Mouse (Mus musculus) hindbrain, embryonic 12.5 days (tissue): ENCODE data around the gene Focad. TPM values are rescaled to one million over a fixed set of nuclear protein-coding genes. Genes with fewer than 3 reads are reported as not detected.

Experiments used
- ATAC-seq: fragments of 200-750 bp; cut with Nextera tagmentation; 2 replicates; pipeline ENCODE4 v1.8.0; 2017; ENCODE audit warnings: moderate TSS enrichment; ENCODE audit not compliant: low FRiP score
- H3K27ac ChIP-seq: fragments of 300-500 bp; sonication (generic); 2 replicates; pipeline ENCODE4 v1.5.1; 2016; ENCODE audit warnings: mild to moderate bottlenecking
- H3K27me3 ChIP-seq: fragments of 300-500 bp; sonication (generic); 2 replicates; pipeline ENCODE4 v1.6.1; 2016; ENCODE audit warnings: mild to moderate bottlenecking
- H3K36me3 ChIP-seq: fragments of 300-500 bp; sonication (generic); 2 replicates; pipeline ENCODE4 v1.6.1; 2016; ENCODE audit warnings: mild to moderate bottlenecking
- H3K4me1 ChIP-seq: fragments of 300-500 bp; sonication (generic); 2 replicates; pipeline ENCODE4 v1.6.1; 2016
- H3K4me2 ChIP-seq: fragments of 300-500 bp; sonication (generic); replicated peaks from 2 replicates; pipeline ENCODE4 v1.6.1; 2016; ENCODE audit warnings: mild to moderate bottlenecking
- H3K4me3 ChIP-seq: fragments of 300-500 bp; sonication (generic); 2 replicates; pipeline ENCODE4 v1.5.1; 2016; ENCODE audit warnings: mild to moderate bottlenecking
- H3K9ac ChIP-seq: fragments of 300-500 bp; sonication (generic); 2 replicates; pipeline ENCODE4 v1.6.1; 2016; ENCODE audit warnings: mild to moderate bottlenecking, moderate library complexity
- H3K9me3 ChIP-seq: fragments of 300-500 bp; sonication (generic); replicated peaks from 2 replicates; pipeline ENCODE4 v1.6.1; 2016; ENCODE audit warnings: mild to moderate bottlenecking
- WGBS: fragments of 180-500 bp; shearing (Covaris S2); methylation state at CpG from one replicate; pipeline ENCODE4 v1.1.7; 2016; 5-methylcytosine and 5-hydroxymethylcytosine counted together
- polyA plus RNA-seq: library from polyadenylated mRNA; unstranded; fragments of >200 nt; fragmentation: Nextera tagmentation; extraction: Ambion mirVana; gene quantifications from 2 replicates; pipeline ENCODE4 v1.2.1, GENCODE M21; 2016

Focad gene
- polyA plus RNA-seq, 1 experiment from 2014 or later: 13.7 TPM

DNA sequence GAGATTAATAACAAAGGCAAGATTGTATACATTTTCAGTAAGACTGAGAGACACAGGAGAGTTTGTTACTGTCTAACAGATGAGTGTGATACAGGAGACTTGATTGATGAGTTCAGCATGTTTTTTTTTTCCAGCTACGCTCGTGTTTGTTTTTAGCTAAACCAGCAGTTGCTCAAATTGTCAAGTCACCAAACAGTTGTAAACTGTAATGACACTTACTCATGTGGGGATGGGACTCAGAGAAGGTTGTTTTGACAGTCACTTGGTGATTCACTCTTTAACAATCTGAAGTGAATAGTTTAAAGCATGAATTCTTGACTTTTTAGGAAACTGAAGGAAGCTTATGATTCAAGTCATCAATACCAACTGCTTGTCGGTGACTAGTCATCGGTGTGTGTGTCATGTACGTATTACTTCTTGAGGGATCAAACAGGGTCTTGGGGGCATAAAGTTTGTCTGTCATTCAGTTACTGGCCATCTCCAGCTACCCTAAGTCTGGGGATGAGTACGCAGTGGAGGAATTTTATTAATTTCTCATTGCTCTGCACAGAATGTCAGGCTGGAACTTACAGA lies 342.2 kb downstream of the Focad start:
- H3K9ac ChIP-seq: no peak overlapping the region
- no peak overlapping the region for H3K4me2 ChIP-seq
- 83% methylated on average over 6 of the region's 6 CpGs for WGBS
- H3K4me3 ChIP-seq: no peak overlapping the region
- H3K4me1 ChIP-seq: peaks cover 9% of the 10 kb centered on the region
- no peaks in the 10 kb centered on the region for H3K27me3 ChIP-seq
- H3K36me3 ChIP-seq: no peaks in the 10 kb centered on the region
- no peak for ATAC-seq
- H3K27ac ChIP-seq: no peak overlapping the region
- H3K9me3 ChIP-seq: no peaks in the 10 kb centered on the region

DNA sequence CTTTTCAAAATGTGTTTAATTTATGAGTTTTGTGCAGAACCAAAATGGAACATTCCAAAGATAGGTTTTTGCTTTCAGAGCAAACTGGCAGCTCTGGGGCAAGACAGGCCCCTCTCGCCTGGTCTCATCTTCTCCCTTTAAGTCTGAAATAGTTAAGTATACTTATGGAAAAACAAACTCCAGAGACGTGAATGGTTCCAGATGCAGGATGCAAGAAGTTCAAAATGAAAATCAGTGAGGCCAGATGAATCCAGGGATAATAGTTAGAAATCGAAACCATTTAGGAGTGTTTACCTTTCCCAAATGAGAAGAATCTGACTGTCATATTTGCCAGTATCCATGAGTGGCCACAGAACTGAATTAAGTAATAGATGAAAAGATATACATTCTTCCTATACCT lies 342.7 kb downstream of the Focad start:
- Histone ChIP-seq H3K27me3 (no peaks in the 10 kb centered on the region), H3K9me3 (no peaks in the 10 kb centered on the region), H3K36me3 (no peaks in the 10 kb centered on the region), H3K27ac (no peak overlapping the region), H3K4me1 (peaks cover 9% of the 10 kb centered on the region), H3K4me3 (no peak overlapping the region), H3K9ac (no peak overlapping the region), H3K4me2 (no peak overlapping the region)
- WGBS: 86% methylated on average over 3 of the region's 3 CpGs
- no peak for ATAC-seq

DNA sequence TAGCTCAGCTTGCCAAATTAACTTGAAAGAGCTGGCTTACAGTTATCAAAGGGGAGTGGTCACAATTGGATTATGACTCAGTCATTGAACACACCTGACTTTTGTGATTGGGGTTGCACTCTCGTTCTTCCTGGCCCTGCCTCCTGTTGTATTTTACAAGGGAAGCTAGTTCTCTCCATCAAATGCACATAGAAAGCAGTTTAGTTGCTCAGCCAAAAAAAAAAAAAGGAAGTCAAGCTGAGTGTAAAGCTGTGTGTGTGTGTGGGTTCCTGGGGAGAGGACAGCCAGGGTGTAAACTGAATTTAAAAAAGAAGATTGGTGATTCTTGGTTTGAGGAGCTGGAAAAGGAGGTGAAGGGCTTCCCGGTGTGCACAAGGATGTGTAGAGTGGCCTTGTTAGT lies 343.5 kb downstream of the Focad start:
- H3K9me3 ChIP-seq: no peaks in the 10 kb centered on the region
- no peak for ATAC-seq
- H3K4me1 ChIP-seq: peaks cover 9% of the 10 kb centered on the region
- H3K27ac ChIP-seq: no peak overlapping the region
- H3K36me3 ChIP-seq: no peaks in the 10 kb centered on the region
- no peaks in the 10 kb centered on the region for H3K27me3 ChIP-seq
- H3K4me3 ChIP-seq: no peak overlapping the region
- H3K4me2 ChIP-seq: peak overlapping the region; percentile 71
- H3K9ac ChIP-seq: no peak overlapping the region
- 40% methylated on average over 2 of the region's 2 CpGs for WGBS

DNA sequence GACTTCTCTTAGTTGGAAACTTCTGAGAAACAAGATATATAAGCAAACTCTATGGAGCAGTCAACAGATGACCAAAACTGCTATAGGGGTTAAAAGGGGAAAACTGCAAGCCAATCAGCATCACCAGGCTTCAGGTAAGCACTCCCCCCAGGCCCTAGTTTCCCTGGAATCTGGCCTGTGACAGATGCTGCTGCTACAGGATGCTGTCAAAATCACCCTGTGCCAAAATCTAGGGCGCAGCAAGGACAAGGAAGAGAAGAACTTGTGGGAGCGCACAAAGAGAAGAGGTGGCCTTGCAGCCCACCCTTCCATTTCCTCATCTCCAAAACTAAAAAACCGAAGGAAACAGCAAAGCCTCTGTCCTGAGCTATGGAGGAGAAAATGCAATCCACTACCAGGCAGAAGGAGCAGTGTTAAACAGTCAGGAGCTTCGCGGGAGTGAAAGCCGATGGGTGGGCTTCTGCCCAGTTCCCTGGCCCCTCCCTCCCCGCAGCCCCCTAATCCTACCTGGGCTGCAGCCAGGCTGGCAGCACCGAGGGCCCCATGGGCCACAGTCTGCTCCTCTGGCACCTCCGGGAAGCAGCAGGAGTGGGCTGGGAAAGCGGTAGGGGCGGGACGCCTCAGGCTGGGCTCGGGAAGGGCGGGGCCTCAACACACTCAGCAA lies 344.0 kb downstream of the Focad start, which contains the start of gene Hacd4:
Gene Hacd4 (minus strand): TSS at position 603 of the 664 bp plus-strand sequence.
- peaks cover 9% of the 10 kb centered on the region for H3K4me1 ChIP-seq
- peak within 1 kb of the TSS; percentile 59 for H3K9ac ChIP-seq
- WGBS: 7% methylated on average over 14 of the region's 14 CpGs
- peak within 1 kb of the TSS; percentile 40; the same call in 1 of the 2 replicates for H3K27ac ChIP-seq
- H3K27me3 ChIP-seq: no peaks in the 10 kb centered on the region
- peak within 1 kb of the TSS; percentile 71 for H3K4me2 ChIP-seq
- H3K9me3 ChIP-seq: no peaks in the 10 kb centered on the region
- peak within 1 kb of the TSS; percentile 40 for H3K4me3 ChIP-seq
- ATAC-seq: peak; percentile 77; the same call in 1 of the 2 replicates
- no peaks in the 10 kb centered on the region for H3K36me3 ChIP-seq

DNA sequence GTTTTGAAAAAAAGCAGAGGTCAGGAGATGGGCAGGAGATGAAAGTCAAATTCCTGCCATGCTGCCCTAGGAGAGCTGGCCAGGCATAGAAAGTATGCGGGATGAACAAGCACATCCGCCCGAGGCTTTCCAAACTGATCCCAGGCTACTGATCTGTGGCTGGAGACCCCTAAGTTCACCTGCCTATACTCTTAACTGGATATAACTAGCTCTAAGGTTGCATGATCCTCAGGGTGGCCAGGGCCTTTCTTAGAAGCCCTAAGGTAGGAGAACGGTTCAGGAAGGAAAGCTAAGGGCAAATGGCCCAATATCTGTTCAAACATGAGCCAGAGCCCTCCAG lies 344.5 kb downstream of the Focad start:
- H3K4me2 ChIP-seq: peak overlapping the region; percentile 71
- H3K4me3 ChIP-seq: peak overlapping the region; percentile 40
- ATAC-seq: no peak
- H3K27me3 ChIP-seq: no peaks in the 10 kb centered on the region
- peak overlapping the region; percentile 59 for H3K9ac ChIP-seq
- WGBS: 21% methylated on average over 4 of the region's 4 CpGs
- H3K36me3 ChIP-seq: no peaks in the 10 kb centered on the region
- peaks cover 9% of the 10 kb centered on the region for H3K4me1 ChIP-seq
- H3K27ac ChIP-seq: peak overlapping the region; percentile 40; the same call in 1 of the 2 replicates
- H3K9me3 ChIP-seq: no peaks in the 10 kb centered on the region

DNA sequence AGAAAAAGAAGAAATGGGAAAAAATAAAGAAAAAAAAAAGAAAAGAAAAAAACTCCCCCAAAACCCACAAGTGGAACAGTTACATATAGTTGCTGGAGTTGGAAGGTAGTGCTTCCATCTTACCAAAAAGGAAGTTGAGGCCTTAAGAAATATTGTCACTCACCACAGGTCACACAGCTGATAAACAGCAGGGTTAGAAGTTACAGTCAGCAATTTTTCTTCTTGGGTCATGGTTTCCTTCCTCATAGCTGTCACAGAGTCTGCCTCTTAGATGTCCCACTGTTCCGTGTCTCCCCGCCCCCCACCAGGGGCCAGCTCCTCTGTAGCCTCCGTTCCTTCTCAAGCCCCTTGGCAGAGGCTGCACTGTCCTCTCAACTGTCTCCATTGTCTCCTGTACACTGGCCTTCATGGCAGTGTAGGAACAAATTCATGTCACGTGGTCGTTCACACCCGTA lies 345.3 kb downstream of the Focad start:
- Histone ChIP-seq H3K27ac (no peak overlapping the region), H3K36me3 (no peaks in the 10 kb centered on the region), H3K4me3 (no peak overlapping the region), H3K4me1 (peaks cover 9% of the 10 kb centered on the region), H3K9ac (no peak overlapping the region), H3K27me3 (no peaks in the 10 kb centered on the region), H3K9me3 (no peaks in the 10 kb centered on the region), H3K4me2 (no peak overlapping the region)
- no peak for ATAC-seq
- 71% methylated on average over 6 of the region's 6 CpGs for WGBS

DNA sequence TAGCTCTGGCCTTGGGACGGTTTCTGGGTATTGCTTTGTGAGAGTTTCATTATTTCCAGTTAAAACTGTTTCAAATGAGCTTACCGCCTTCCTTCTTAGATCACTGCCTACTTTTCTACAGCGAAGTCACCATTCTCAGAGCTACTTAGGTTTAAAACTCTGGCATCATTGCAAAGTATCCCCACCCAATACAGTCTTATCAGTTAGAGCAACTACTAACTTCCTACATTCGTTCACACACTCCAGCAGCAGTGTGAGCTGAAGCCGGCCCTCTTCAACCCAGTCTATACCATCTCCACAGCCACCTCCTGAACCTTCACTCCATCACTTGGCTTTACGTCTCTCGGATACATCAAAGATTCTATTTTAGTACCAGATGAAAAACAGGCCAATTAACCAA lies 346.4 kb downstream of the Focad start:
- Histone ChIP-seq H3K4me1 (peaks cover 9% of the 10 kb centered on the region), H3K27me3 (no peaks in the 10 kb centered on the region), H3K27ac (no peak overlapping the region), H3K9ac (no peak overlapping the region), H3K4me2 (no peak overlapping the region), H3K4me3 (no peak overlapping the region), H3K36me3 (no peaks in the 10 kb centered on the region), H3K9me3 (no peaks in the 10 kb centered on the region)
- 88% methylated on average over 7 of the region's 7 CpGs for WGBS
- no peak for ATAC-seq

DNA sequence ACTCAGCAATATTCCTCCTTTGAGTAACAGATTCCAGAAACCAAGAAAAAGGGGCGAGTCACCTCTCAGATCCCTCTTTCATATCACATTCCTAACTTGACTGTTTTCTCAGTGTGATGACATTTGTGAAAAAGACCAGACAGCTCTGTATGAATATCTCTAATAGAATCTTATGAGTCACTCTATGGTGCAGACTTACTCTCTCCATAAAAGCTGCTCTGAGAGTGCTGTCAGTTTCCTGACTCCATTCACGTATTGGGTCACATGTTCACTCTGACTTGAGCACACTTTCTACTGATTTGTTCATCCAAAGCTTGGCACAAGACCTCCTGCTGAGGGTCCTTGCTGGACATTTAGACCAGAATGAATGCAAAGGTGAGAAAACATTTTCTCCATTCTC lies 354.5 kb downstream of the Focad start:
- no peak overlapping the region for H3K9ac ChIP-seq
- H3K4me2 ChIP-seq: no peak overlapping the region
- H3K27me3 ChIP-seq: no peaks in the 10 kb centered on the region
- no peak overlapping the region for H3K27ac ChIP-seq
- no peak for ATAC-seq
- H3K4me3 ChIP-seq: no peak overlapping the region
- 80% methylated on average over 2 of the region's 2 CpGs for WGBS
- H3K36me3 ChIP-seq: no peaks in the 10 kb centered on the region
- H3K4me1 ChIP-seq: no peaks in the 10 kb centered on the region
- no peaks in the 10 kb centered on the region for H3K9me3 ChIP-seq

DNA sequence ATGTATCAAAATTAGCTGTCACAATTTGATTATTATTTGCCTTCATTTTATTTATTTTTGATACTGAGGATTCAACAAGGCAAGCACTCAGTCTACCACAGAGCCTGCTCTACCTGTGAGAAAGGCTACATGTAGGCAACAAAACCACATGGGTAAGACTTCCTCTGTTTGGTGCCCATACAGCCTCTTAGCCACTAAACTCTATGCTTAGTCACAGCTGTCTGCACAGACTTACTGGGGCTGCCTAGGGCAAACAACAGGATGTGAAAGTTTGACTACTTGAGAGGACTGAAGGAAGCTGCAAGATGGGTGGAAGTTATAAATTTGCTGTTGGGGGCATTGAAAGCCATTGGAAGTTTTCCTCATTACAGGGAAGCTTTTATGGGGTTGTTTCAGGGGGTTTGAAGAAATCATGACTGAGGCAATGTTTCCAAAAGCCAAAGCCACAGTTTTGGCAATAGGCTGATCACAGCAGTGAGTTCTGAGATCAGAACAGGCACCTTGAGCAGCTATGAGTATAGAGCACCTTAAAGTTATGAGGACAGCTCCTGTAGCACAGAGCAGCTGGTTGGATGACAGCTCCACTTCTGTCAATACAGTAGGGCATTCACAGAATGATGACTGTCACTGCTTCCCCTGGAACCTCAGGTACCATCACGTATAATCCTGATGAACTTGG lies 355.8 kb downstream of the Focad start:
- WGBS: 96% methylated on average over 1 of the region's 1 CpGs
- H3K27ac ChIP-seq: no peak overlapping the region
- H3K9me3 ChIP-seq: no peaks in the 10 kb centered on the region
- H3K27me3 ChIP-seq: no peaks in the 10 kb centered on the region
- no peak for ATAC-seq
- no peak overlapping the region for H3K4me3 ChIP-seq
- no peaks in the 10 kb centered on the region for H3K4me1 ChIP-seq
- H3K4me2 ChIP-seq: no peak overlapping the region
- H3K9ac ChIP-seq: no peak overlapping the region
- no peaks in the 10 kb centered on the region for H3K36me3 ChIP-seq

DNA sequence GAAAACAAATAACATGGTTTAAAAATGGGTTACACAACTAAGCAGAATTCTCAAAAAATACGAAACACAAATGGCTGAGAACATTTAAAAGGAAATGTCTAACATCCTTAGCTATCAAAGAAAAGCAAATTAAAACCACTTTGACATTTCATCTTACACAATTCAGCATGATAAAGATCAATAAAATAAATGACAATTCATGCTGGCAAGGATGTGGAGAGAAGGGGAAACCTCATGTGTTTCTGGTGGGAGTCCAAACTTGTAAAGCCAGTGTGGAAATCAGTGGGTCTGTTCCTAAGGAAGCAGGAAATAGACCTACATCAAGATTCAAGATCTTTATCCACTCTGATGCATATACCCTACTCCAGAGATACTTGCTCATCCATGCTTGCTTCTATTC lies 363.7 kb downstream of the Focad start:
- no peak overlapping the region for H3K4me3 ChIP-seq
- no peak overlapping the region for H3K27ac ChIP-seq
- H3K9me3 ChIP-seq: no peaks in the 10 kb centered on the region
- ATAC-seq: no peak
- H3K27me3 ChIP-seq: no peaks in the 10 kb centered on the region
- no peaks in the 10 kb centered on the region for H3K36me3 ChIP-seq
- H3K4me1 ChIP-seq: no peaks in the 10 kb centered on the region
- H3K4me2 ChIP-seq: no peak overlapping the region
- 88% methylated on average over 1 of the region's 1 CpGs for WGBS
- no peak overlapping the region for H3K9ac ChIP-seq

DNA sequence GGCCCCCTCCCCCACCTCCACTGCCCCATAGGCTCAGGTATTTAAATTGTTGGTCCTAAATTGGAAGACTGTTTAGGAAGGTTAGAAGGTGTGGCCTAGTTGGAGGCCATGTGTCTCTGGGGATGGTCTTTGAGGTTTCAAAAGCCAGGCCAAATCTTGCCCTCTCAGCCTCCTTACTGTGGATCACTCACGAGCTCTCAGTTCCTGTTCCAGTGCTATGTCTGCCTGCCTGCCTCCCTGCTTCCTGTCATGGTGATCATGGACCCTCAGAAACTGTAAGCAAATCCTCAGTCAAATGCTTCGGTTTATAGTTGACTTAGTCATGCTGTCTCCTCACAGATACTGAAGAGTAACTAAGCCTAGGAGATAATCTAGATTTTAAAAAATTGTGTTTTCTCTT lies 364.2 kb downstream of the Focad start:
- Histone ChIP-seq H3K36me3 (no peaks in the 10 kb centered on the region), H3K9me3 (no peaks in the 10 kb centered on the region), H3K27ac (no peak overlapping the region), H3K4me3 (no peak overlapping the region), H3K4me2 (no peak overlapping the region), H3K4me1 (no peaks in the 10 kb centered on the region), H3K27me3 (no peaks in the 10 kb centered on the region), H3K9ac (no peak overlapping the region)
- ATAC-seq: no peak
- 78% methylated on average over 2 of the region's 2 CpGs for WGBS
